Mouse (Mus musculus) gastrocnemius, postnatal 36 days (tissue): ENCODE measurements around the gene Gm45140. TPM values are rescaled to one million over a fixed set of nuclear protein-coding genes. Genes with fewer than 3 reads are reported as not detected.

Experiments
- DNase-seq, 2 experiments: peaks; one replicate each; pipeline ENCODE4 v3.0.0; 2022
- intact Hi-C: fragments of 180-260 bp; cut with DNase I; formaldehyde crosslinking; loops from one replicate; pipeline ENCODE4 v1.15.1; 2025
- total RNA-seq, 2 experiments: library from RNA; stranded (reverse); gene quantifications; 2 replicates each; pipeline ENCODE4 v1.2.3; 2021

Gm45140 gene
- total RNA-seq, 2 experiments from 2014 or later: 2.0 TPM; not detected in 1

GRCm38 (mm10) chr6:87804886-87805285 lies 30.7 kb downstream of the Gm45140 start:
- no peak for DNase-seq
- intact Hi-C loops: no loop called here

GRCm38 (mm10) chr6:87804036-87804435 lies 31.6 kb downstream of the Gm45140 start:
- no peak for DNase-seq
- intact Hi-C loops: no loop called here

GRCm38 (mm10) chr6:87802462-87802861 lies 33.1 kb downstream of the Gm45140 start:
- intact Hi-C loops: no loop called here
- no peak for DNase-seq

DNA sequence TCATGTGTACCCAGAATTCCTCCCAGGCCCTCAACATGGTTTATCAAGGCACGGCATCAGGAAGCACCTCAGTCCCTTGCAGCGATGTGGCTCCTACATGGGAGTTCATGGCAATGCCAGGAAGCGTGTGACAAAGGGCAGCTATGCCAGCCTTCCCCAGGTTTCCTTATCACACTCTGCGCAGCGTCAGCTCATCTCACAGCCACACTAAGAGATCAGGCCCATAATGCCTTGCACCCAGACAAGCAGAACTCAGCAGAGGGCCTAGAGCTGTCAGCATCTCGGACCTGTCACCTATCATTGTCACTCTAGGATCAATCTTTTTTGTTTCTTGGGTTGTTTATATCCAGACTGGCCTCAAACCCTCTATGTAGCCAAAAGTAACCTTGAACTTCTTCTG lies 36.0 kb downstream of the Gm45140 start:
- intact Hi-C loops: no loop called here
- DNase-seq: no peak

- intact Hi-C loops: no loop called here
- DNase-seq: no peak
Observed at GRCm38 (mm10) chr6:87797321-87797720, 38.3 kb downstream of the Gm45140 start.

DNA sequence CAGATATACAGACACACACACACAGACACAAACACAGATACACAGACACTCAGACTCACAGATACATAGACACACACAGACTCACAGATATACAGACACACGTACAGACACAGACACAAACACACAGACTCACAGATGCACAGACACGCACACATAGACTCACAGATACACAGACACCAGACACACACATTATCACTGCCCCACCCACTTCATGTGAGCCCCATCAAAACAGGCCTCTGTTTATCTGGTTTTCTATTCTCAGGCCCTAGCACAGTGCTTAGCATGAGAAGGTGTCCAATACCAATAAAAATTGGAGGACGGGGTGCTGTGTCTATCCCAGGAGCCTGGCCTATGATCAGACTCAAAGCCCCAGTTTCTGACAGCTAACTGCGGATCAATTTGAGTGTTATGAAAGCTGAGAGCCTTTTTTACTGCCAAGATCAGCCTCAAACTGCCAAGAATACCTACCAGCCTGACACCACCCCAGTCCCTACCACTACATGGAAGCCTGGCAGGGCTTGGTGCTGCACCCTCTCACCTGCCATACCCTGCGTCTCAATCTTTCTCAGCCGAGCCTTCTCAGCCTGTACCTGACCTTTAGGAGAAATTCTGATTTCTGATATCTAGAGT lies 39.2 kb downstream of the Gm45140 start:
- intact Hi-C loops: no loop called here
- no peak for DNase-seq

GRCm38 (mm10) chr6:87795385-87796150 lies 40.0 kb downstream of the Gm45140 start:
- intact Hi-C loops: no loop called here
- DNase-seq: no peak

DNA sequence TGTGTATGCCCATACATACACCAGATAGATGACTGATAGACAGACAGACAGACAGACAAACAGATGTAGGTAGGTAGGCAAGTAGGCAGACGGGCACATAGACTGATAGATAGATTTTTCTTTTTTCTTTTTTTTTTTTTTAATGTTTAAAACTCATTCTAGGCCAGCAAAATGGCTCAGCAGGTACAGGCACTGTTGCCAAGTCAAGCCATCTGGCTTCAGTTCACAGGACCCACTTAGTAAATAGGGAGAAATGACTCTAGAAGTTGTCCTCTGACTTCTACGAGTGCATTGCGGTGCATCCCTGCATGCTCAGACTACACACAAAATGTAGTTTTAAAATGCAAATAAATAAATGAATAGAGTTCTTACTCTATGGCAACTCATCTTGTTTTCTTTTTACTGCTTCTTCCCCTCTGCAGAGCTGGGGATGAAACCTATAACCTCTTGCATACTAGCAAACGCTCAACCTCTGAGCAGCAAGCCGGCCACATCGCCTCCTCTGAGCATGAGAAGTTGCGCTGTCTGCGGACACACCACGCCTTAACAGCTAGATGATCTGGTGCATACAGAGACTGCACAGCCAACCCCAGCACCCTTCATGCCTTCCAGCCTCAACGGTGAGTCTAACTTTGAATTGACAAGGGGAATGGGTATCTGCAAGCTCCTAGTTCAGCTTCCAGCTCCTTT lies 41.6 kb downstream of the Gm45140 start:
- intact Hi-C loops: no loop called here
- DNase-seq: no peak

- no peak for DNase-seq
- intact Hi-C loops: no loop called here
Observed at GRCm38 (mm10) chr6:87791826-87792225, 43.8 kb downstream of the Gm45140 start.

GRCm38 (mm10) chr6:87790779-87791480 lies 44.7 kb downstream of the Gm45140 start:
- DNase-seq: no peak
- intact Hi-C loops: no loop called here

- intact Hi-C loops: no loop called here
- no peak for DNase-seq
Observed at GRCm38 (mm10) chr6:87789791-87790190, 45.8 kb downstream of the Gm45140 start.

DNA sequence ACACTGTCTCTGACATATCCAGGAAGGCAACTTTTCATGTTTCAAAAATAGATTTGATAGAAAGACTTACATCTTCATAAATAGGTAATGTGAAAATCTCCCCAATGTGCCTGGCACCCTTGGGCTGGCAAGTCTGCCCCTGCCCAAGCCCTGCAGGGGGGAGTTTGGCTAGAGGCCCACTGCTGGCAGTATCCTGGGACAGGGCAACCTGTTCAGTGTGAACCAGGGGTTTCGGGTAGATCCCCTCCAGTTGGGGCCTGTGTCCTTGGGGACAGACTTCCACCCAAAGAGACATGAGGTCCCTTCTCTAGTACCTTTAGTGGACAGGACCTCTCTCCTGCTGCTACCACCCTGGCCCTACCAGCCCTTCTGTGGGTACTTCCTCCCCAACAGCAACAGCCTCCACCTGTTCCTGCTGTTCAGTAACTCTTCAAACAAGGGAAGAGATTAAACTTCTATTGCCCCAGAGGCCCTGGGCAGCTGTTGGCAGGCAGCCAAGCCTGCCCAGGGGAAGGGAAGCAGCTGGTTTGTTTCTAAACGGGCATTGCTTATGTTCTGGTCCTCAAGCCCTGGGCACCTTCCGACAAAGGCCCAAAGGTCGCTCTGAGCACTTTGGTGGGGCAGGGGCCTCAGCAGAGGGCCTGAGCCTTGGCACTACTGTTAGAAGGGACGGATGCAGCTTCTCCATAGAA lies 46.6 kb downstream of the Gm45140 start:
- no peak for DNase-seq
- intact Hi-C loops: no loop called here

GRCm38 (mm10) chr6:87788266-87788895 lies 47.2 kb downstream of the Gm45140 start:
- no peak for DNase-seq
- intact Hi-C loops: no loop called here

- intact Hi-C loops: no loop called here
Observed at GRCm38 (mm10) chr6:87787108-87787890, 48.3 kb downstream of the Gm45140 start.

DNA sequence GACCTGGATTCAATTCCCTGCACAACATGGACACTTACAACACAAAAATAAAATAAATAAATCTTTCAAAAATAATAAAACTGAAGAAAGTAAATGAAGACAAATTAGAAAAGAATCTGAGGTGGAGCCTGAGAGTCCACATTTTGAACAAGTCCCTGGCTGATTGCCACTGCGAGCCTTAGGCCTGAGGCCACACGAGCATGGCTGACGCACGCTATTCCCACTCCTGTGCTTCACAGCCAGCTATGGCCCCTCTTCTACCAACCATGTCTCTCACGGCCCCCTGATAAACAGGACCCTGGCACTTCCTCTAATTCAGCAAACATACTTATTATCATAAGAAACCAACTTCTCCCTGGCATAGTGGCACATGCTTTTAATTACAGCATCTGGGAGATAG lies 49.0 kb downstream of the Gm45140 start:
- intact Hi-C loops: no loop called here
- no peak for DNase-seq

More at GRCm38 (mm10) chr6:87787108-87787890, 48.3 kb downstream of the Gm45140 start:
- DNase-seq: peak in 1 of 2 experiments; percentile 39

DNA sequence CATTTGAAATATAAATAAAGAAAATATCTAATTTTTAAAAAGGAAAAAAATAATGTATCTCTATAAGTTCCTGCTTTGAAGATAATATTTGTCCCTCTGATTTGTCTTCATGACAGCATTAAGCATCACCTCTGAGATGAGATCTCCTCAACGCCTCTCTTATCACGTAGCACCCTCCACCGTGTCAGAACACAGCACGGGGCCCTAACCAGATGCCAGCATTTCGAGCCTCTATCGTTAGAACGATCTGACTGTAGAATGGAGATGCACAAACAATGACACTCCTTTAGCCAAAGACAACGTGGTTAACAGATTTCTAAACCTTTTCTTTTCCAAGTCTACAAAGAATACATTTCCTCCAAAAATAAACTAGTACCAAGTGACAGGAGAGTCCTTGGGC lies 51.6 kb downstream of the Gm45140 start:
- intact Hi-C loops: no loop called here
- no peak for DNase-seq

GRCm38 (mm10) chr6:87780546-87781301 lies 54.9 kb downstream of the Gm45140 start:
- intact Hi-C loops: no loop called here

More at GRCm38 (mm10) chr6:87780546-87781301, 54.9 kb downstream of the Gm45140 start:
- DNase-seq: no peak
